Mouse (Mus musculus): ENCODE results near the gene 5730455P16Rik.

- TF ChIP-seq GATA1 (IDR thresholded peaks at IDR 0.05; ENCODE audit: low read length) (no peak), TAL1 (IDR thresholded peaks at IDR 0.05; ENCODE audit: low read length) (no peak)
These were observed 32.5 kb upstream of the 5730455P16Rik start for GRCm38 (mm10) chr11:80410377-80410776.
